Mouse (Mus musculus): ENCODE measurements around the gene Kcnk2.

GRCm38 (mm10) chr1:189313750-189314149, 88.3 kb downstream of the Kcnk2 start:
- TF ChIP-seq CTCF (IDR thresholded peaks at IDR 0.05; ENCODE audit: control insufficient read depth, insufficient read depth, low read length) = no peak
- TF ChIP-seq POLR2A (IDR thresholded peaks at IDR 0.05; ENCODE audit: borderline replicate concordance, control insufficient read depth, low read depth, low read length) = no peak
